Mouse (Mus musculus) bone marrow, adult 2 months (tissue): Measurements from ENCODE around the gene Tmprss4. TPM values are rescaled to one million over a fixed set of nuclear protein-coding genes. Genes with fewer than 3 reads are reported as not detected.

ENCODE experiments used
- H3K27ac ChIP-seq: fragments of 200-500 bp; 2 replicates; pipeline ENCODE4 v1.5.1; 2012; ENCODE audit warnings: low read depth, mild to moderate bottlenecking, control low read depth, inconsistent platforms, low read length; ENCODE audit not compliant: control insufficient read depth, poor library complexity, insufficient read depth
- H3K4me1 ChIP-seq: fragments of 200-500 bp; 2 replicates; pipeline ENCODE4 v1.6.1; 2011; ENCODE audit warnings: low read length; ENCODE audit not compliant: control insufficient read depth, insufficient read depth
- H3K4me3 ChIP-seq: fragments of 200-500 bp; replicated peaks from 2 replicates; pipeline ENCODE3; 2011; ENCODE audit warnings: mild to moderate bottlenecking, low read depth, low read length, control low read depth; ENCODE audit not compliant: control insufficient read depth
- CTCF ChIP-seq: fragments of 200-500 bp; IDR thresholded peaks from 2 replicates; pipeline ENCODE4 v1.5.1; 2011; ENCODE audit warnings: low read length, control low read depth; ENCODE audit not compliant: control insufficient read depth, insufficient read depth
- POLR2A ChIP-seq: fragments of 200-500 bp; IDR thresholded peaks from 2 replicates; pipeline ENCODE4 v1.6.1; 2011; ENCODE audit warnings: low read depth, mild to moderate bottlenecking, control low read depth, low read length, borderline replicate concordance; ENCODE audit not compliant: control insufficient read depth
- WGBS: fragments of 180-500 bp; shearing (Covaris S2); methylation state at CpG from one replicate; pipeline ENCODE4 v1.1.7; 2018; 5-methylcytosine and 5-hydroxymethylcytosine counted together
- polyA plus RNA-seq: library from polyadenylated mRNA; stranded (reverse); fragments of >200 nt; gene quantifications from 2 replicates; pipeline ENCODE4 v1.2.4, GENCODE M21; 2011; ENCODE audit warnings: low replicate concordance; ENCODE audit not compliant: missing spikeins, insufficient read depth, insufficient read length

The Tmprss4 gene
- polyA plus RNA-seq, 1 experiment: not detected

DNA sequence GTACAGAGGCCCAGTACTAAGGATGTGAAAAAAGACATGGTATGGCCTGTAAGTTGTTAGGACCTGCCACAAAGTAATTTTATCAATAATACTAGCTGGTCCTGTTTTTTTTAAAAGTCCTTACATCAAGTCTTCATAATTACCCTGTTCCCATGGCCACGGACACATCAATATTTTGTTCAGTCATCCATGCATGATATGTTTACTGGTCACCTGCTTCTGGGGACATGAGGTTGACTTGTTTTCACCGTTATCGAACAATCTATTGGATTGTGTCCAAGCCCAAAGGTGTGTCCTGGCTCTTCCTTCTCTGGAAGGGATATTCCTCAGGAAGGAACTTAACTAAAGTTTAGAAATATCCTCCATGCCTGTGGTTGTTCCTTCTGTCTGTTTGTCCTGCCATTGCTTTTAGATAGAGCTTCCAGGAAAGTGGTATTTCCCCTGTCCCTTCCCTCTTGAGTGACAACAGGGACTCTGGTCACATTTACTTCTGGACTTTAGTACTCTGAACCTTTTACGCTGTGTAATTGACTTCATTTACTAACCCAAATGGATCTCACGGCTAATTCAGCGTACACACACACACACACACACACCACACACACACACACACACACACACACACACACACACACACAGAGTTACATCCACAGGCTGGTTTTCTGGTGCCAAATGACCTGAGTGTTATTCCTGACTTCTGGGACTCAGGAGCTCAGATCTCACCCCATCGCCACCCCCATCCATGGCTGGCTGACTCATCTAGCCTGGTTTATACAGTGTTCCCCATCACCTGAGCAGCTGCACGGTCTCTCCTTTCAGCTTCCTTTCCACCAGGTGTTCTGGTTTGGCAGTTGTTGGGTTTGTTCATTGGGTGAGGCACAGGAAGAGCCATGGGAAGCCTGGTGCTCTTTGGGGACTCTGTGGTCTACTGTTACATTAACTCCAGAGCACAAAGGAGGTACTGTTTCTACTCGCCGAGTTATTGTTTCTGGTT lies 15.0 kb downstream of the Tmprss4 start:
- Histone ChIP-seq H3K27ac (no peak overlapping the region), H3K4me3 (no peak overlapping the region), H3K4me1 (no peaks in the 10 kb centered on the region; the same call in 1 of the 2 replicates)
- TF ChIP-seq POLR2A (no peak), CTCF (no peak)
- WGBS: 50% methylated on average over 10 of the region's 10 CpGs

- Histone ChIP-seq H3K27ac (no peak overlapping the region), H3K4me1 (peaks cover 4% of the 10 kb centered on the region), H3K4me3 (no peak overlapping the region)
- 51% methylated on average over 4 of the region's 4 CpGs for WGBS
- TF ChIP-seq CTCF (no peak), POLR2A (no peak)
Measured at GRCm38 (mm10) chr9:45185250-45185649, 18.6 kb downstream of the Tmprss4 start.

DNA sequence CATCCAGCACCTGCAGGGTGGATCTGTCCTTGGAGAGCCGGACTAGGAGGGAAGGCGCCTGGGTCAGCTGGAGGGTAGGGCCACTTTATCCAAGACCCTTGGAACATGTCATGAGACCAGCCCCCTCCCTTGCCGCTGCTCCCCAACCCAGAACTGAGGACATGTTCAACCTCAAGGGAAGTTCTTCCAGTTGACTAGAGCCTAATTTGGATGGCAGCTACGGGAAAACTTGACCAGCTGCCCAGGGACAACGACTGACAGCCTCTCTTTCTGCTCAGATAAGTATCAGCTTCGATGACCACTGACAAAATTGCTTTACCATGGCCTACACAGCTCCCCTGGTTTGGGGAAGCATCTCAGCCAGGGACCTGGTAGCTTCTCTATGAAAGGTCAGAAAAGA lies 20.6 kb downstream of the Tmprss4 start:
- peaks cover 4% of the 10 kb centered on the region for H3K4me1 ChIP-seq
- 72% methylated on average over 6 of the region's 6 CpGs for whole genome bisulfite sequencing

DNA sequence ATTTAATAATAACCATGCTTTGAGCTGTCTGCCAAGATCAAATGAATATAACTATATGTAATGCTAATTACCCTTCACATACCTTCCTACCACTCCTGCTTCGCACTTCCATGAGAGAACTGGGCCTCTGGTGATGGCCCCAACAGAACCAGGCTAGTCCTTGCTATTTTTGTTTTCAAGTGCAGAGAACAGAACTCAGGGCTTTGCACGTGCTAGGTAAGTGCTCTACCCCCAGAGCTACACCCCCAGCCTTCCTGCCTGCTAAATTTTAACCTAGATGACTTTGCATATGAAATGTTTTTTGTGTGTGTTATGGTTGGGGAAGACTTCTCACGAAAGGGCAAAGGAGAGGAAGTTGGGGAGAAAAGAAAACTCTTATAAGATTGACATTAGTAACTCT lies 21.4 kb downstream of the Tmprss4 start:
- TF ChIP-seq POLR2A: no peak
- TF ChIP-seq CTCF: no peak
- Histone ChIP-seq H3K4me3 (no peak overlapping the region), H3K27ac (no peak overlapping the region), H3K4me1 (peaks cover 4% of the 10 kb centered on the region)
- WGBS: 15% methylated on average over 3 of the region's 3 CpGs

More for the DNA sequence above, 20.6 kb downstream of the Tmprss4 start:
- TF ChIP-seq CTCF (no peak), POLR2A (no peak)
- H3K4me3 ChIP-seq: no peak overlapping the region
- H3K27ac ChIP-seq: no peak overlapping the region

DNA sequence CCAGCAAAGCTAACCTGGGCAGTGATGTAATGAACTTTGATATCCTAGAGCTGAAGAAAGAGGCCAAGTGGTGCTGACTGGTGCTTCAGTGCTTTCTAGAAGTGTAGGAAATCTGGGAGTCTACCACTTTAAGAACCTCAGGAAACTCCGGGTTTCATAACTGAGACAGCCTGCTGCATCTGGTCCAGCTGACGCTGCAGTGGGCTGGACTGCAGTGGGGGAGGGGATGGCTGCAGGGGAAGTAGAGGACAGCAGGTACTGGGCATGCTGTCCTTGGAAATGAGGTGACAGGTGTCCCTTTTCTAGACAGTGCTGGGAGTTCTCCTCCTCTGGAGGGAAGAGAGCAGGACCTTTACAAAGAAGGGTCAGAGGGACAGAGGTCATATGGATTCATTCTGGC lies 22.1 kb downstream of the Tmprss4 start, which contains the start of gene BC049352:
Gene BC049352, plus strand, starts transcription at position 238 of the 400 bp plus-strand sequence.
- peaks cover 4% of the 10 kb centered on the region for H3K4me1 ChIP-seq
- H3K4me3 ChIP-seq: no peak within 1 kb of the TSS
- no peak within 1 kb of the TSS for H3K27ac ChIP-seq
- TF ChIP-seq CTCF (no peak), POLR2A (no peak)
- 2% methylated on average over 2 of the region's 2 CpGs for WGBS

GRCm38 (mm10) chr9:45179282-45179681 lies 24.6 kb downstream of the Tmprss4 start:
- TF ChIP-seq POLR2A: no peak
- TF ChIP-seq CTCF: no peak
- no peak overlapping the region for H3K27ac ChIP-seq
- H3K4me1 ChIP-seq: peaks cover 4% of the 10 kb centered on the region
- 45% methylated on average over 5 of the region's 5 CpGs for WGBS
- H3K4me3 ChIP-seq: no peak overlapping the region

- WGBS: 73% methylated on average over 3 of the region's 3 CpGs
Measured at GRCm38 (mm10) chr9:45173475-45173874, 30.4 kb downstream of the Tmprss4 start.

GRCm38 (mm10) chr9:45171073-45171610 lies 32.8 kb downstream of the Tmprss4 start:
- Histone ChIP-seq H3K27ac (no peak overlapping the region), H3K4me1 (no peaks in the 10 kb centered on the region), H3K4me3 (no peak overlapping the region)
- no peak for TF ChIP-seq CTCF
- no peak for TF ChIP-seq POLR2A
- WGBS: 73% methylated on average over 1 of the region's 1 CpGs

More at GRCm38 (mm10) chr9:45173475-45173874, 30.4 kb downstream of the Tmprss4 start:
- TF ChIP-seq POLR2A (no peak), CTCF (no peak)
- no peak overlapping the region for H3K4me3 ChIP-seq
- H3K4me1 ChIP-seq: no peaks in the 10 kb centered on the region
- no peak overlapping the region for H3K27ac ChIP-seq
